Mouse (Mus musculus): ENCODE measurements at regions not wholly inside any gene's neighbourhood (a gene's known extent, or its start where the extent isn't known, plus 50 kb on each side); places are given as distances from the start of the nearest gene placed in this dataset.

DNA sequence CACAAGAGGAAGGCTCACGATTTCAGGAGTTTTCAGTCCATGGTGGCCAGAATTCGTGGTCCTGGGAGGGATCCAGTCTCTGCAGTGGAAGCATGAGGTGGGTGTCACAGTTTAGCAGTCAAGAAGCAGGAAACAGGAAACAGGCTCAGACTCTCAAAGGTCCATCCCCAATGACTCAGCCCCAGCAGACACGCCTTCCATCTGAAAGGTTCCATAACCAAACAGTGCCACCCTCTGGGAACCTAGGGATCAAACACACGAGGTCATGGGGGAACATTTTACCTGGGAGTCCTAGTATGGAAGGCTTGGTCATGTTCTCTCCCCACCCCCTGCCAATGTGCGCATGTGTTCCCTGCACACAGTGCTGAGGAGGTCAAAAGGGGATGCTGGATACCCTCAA, 279.4 kb downstream of the Med13l start:
- H3K9me3 ChIP-seq (replicated peaks; ENCODE audit: insufficient read depth, low read length), result no peaks in the 10 kb centered on the region
- TF ChIP-seq UBTF (IDR thresholded peaks at IDR 0.05; ENCODE audit: borderline replicate concordance, insufficient read depth, low read depth, low read length) (no peak), MYC (IDR thresholded peaks at IDR 0.05; ENCODE audit: low read depth, low read length) (no peak), EP300 (IDR thresholded peaks at IDR 0.05; ENCODE audit: low read depth in 1 of 2, low read length in 2 of 2) (no peak), BHLHE40 (IDR thresholded peaks at IDR 0.05; ENCODE audit: borderline replicate concordance, low read depth, low read length) (no peak), CHD1 (IDR thresholded peaks at IDR 0.05; ENCODE audit: low read depth, low read length) (no peak)

DNA sequence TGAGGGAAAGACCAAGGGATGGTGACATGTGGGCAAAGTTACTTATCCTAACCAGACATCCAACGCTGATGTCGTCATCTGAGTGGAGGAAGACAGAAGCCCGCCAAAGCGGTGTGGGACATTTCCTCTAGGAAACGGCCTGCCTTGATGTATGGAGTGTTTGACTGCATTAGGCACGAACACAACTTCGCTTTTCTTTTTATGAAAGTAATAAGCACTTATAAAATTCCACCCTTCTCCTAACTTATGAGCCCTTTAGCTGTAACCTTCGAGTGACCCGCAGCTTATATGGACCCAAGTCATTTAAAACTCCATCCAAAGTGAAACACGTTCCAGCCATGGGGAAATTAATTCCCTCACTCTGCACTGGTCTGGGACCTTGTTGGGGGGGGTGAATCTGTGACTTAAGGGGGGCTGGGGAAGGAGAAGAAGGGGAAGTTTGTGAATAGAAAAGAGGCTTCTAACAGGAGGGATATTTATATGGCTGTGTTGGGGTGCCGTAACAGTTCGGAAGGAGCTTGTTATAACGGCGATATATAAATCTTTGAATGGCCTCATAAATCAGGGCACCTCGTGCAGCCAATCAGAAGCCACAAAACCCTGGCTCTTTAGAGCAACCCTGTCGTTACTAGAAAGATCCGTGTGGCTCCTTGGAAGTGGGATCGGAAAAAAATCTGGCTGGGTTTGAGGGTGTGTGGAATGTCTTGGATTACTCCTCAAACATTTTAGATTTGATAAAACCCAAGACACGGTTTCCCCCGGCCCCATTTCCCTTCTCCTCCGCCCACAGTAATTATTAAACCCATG, 280.9 kb downstream of the Med13l start:
- Histone ChIP-seq H3K4me1 (ENCODE audit: control insufficient read depth in 1 of 2, insufficient read depth in 2 of 2, low read length in 2 of 2) (no peaks in the 10 kb centered on the region), H3K27ac (ENCODE audit: control insufficient read depth, low read depth, low read length) (no peak overlapping the region), H3K36me3 (ENCODE audit: control insufficient read depth in 1 of 2, insufficient read depth in 2 of 2, low read length in 2 of 2) (no peaks in the 10 kb centered on the region), H3K9ac (ENCODE audit: control insufficient read depth, low read depth, low read length, poor library complexity, severe bottlenecking) (no peak overlapping the region), H3K9me3 (replicated peaks; ENCODE audit: insufficient read depth, low read length) (no peaks in the 10 kb centered on the region), H3K79me2 (ENCODE audit: control insufficient read depth, insufficient read depth, low read length, poor library complexity) (no peaks in the 10 kb centered on the region), H3K4me3 (ENCODE audit: control insufficient read depth in 1 of 2, insufficient read depth in 1 of 2, low read depth in 2 of 2, low read length in 2 of 2) (no peak overlapping the region), H3K27me3 (ENCODE audit: control insufficient read depth in 1 of 2, insufficient read depth in 2 of 2, low read length in 2 of 2) (no peaks in the 10 kb centered on the region)
- TF ChIP-seq EP300 (IDR thresholded peaks at IDR 0.05; ENCODE audit: low read depth in 1 of 2, low read length in 2 of 2) (no peak), ZNF384 (IDR thresholded peaks at IDR 0.05; ENCODE audit: low read depth, low read length) (no peak), TCF12 (IDR thresholded peaks at IDR 0.05; ENCODE audit: low read depth, low read length) (no peak), ZMIZ1 (IDR thresholded peaks at IDR 0.05; ENCODE audit: low read depth, low read length) (no peak), MXI1 (IDR thresholded peaks at IDR 0.05; ENCODE audit: low read depth, low read length) (no peak), MYC (IDR thresholded peaks at IDR 0.05; ENCODE audit: low read depth, low read length) (no peak)
- no peak for DNase-seq (ENCODE audit: low read depth, low spot score)

More for the DNA sequence above, 279.4 kb downstream of the Med13l start:
- no peak overlapping the region for H3K9ac ChIP-seq (ENCODE audit: control insufficient read depth, low read depth, low read length, poor library complexity, severe bottlenecking)
- no peak for DNase-seq (ENCODE audit: low read depth, low spot score)
- no peaks in the 10 kb centered on the region for H3K79me2 ChIP-seq (ENCODE audit: control insufficient read depth, insufficient read depth, low read length, poor library complexity)
- H3K27ac ChIP-seq (ENCODE audit: control insufficient read depth, low read depth, low read length), result no peak overlapping the region
- no peaks in the 10 kb centered on the region for H3K4me1 ChIP-seq (ENCODE audit: control insufficient read depth in 1 of 2, insufficient read depth in 2 of 2, low read length in 2 of 2)
- no peak overlapping the region for H3K4me3 ChIP-seq (ENCODE audit: control insufficient read depth in 1 of 2, insufficient read depth in 1 of 2, low read depth in 2 of 2, low read length in 2 of 2)
- no peaks in the 10 kb centered on the region for H3K36me3 ChIP-seq (ENCODE audit: control insufficient read depth in 1 of 2, insufficient read depth in 2 of 2, low read length in 2 of 2)
- H3K27me3 ChIP-seq (ENCODE audit: control insufficient read depth in 1 of 2, insufficient read depth in 2 of 2, low read length in 2 of 2), result no peaks in the 10 kb centered on the region

GRCm38 (mm10) chr5:118842017-118842396, 281.5 kb downstream of the Med13l start:
- no peaks in the 10 kb centered on the region for H3K36me3 ChIP-seq (ENCODE audit: control insufficient read depth in 1 of 2, insufficient read depth in 2 of 2, low read length in 2 of 2)
- no peaks in the 10 kb centered on the region for H3K4me1 ChIP-seq (ENCODE audit: control insufficient read depth in 1 of 2, insufficient read depth in 2 of 2, low read length in 2 of 2)
- H3K9me3 ChIP-seq (replicated peaks; ENCODE audit: insufficient read depth, low read length), result no peaks in the 10 kb centered on the region
- no peak for DNase-seq (ENCODE audit: low read depth, low spot score)
- H3K79me2 ChIP-seq (ENCODE audit: control insufficient read depth, insufficient read depth, low read length, poor library complexity), result no peaks in the 10 kb centered on the region
- no peak overlapping the region for H3K9ac ChIP-seq (ENCODE audit: control insufficient read depth, low read depth, low read length, poor library complexity, severe bottlenecking)
- no peak overlapping the region for H3K4me3 ChIP-seq (ENCODE audit: control insufficient read depth in 1 of 2, insufficient read depth in 1 of 2, low read depth in 2 of 2, low read length in 2 of 2)
- TF ChIP-seq EP300 (IDR thresholded peaks at IDR 0.05; ENCODE audit: low read depth in 1 of 2, low read length in 2 of 2) (no peak), JUND (IDR thresholded peaks at IDR 0.05; ENCODE audit: low read depth, low read length) (no peak), MAFK (IDR thresholded peaks at IDR 0.05; ENCODE audit: borderline replicate concordance, low read depth, low read length) (no peak), TAL1 (IDR thresholded peaks at IDR 0.05; ENCODE audit: low read length) (no peak), ZMIZ1 (IDR thresholded peaks at IDR 0.05; ENCODE audit: low read depth, low read length) (no peak), CTCF (IDR thresholded peaks at IDR 0.05 in 2 of 3, conservative IDR thresholded peaks at IDR 0.05 in 1 of 3; ENCODE audit: control insufficient read depth in 1 of 3, insufficient read depth in 1 of 3, low read depth in 2 of 3, low read length in 3 of 3, poor library complexity in 1 of 3, severe bottlenecking in 1 of 3) (no peak), POLR2A (IDR thresholded peaks at IDR 0.05; ENCODE audit: control insufficient read depth in 1 of 2, insufficient read depth in 1 of 2, low read depth in 1 of 2, low read length in 2 of 2, poor library complexity in 1 of 2) (no peak), ZNF384 (IDR thresholded peaks at IDR 0.05; ENCODE audit: low read depth, low read length) (no peak), CHD1 (IDR thresholded peaks at IDR 0.05; ENCODE audit: low read depth, low read length) (no peak), GABPA (IDR thresholded peaks at IDR 0.05; ENCODE audit: low read depth, low read length) (no peak), SIN3A (IDR thresholded peaks at IDR 0.05; ENCODE audit: low read length) (no peak), BHLHE40 (IDR thresholded peaks at IDR 0.05; ENCODE audit: borderline replicate concordance, low read depth, low read length) (no peak), CHD2 (IDR thresholded peaks at IDR 0.05; ENCODE audit: low read length) (no peak), SMC3 (IDR thresholded peaks at IDR 0.05; ENCODE audit: low read depth, low read length) (no peak), RCOR1 (IDR thresholded peaks at IDR 0.05; ENCODE audit: low read depth, low read length) (no peak), MEF2A (IDR thresholded peaks at IDR 0.05; ENCODE audit: extremely low read depth, insufficient replicate concordance, low read depth, low read length, poor library complexity, severe bottlenecking) (no peak), MAX (IDR thresholded peaks at IDR 0.05; ENCODE audit: low read length) (no peak), GATA1 (IDR thresholded peaks at IDR 0.05; ENCODE audit: low read depth, low read length) (no peak), NELFE (IDR thresholded peaks at IDR 0.05; ENCODE audit: low read depth, low read length) (no peak), MXI1 (IDR thresholded peaks at IDR 0.05; ENCODE audit: low read depth, low read length) (no peak)
- H3K27ac ChIP-seq (ENCODE audit: control insufficient read depth, low read depth, low read length), result no peak overlapping the region
- no peaks in the 10 kb centered on the region for H3K27me3 ChIP-seq (ENCODE audit: control insufficient read depth in 1 of 2, insufficient read depth in 2 of 2, low read length in 2 of 2)
